Mouse (Mus musculus) CD4-positive, CD25-positive, alpha-beta regulatory T cell, adult 2 months (primary cell): ENCODE data around the gene H2al2b.
"Not testable (repeated sequence)": the region's sequence is repeated elsewhere in the genome, so short reads cannot be mapped to it uniquely, and the experiment has no call there.

Experiments
- DNase-seq: peaks from one replicate; pipeline ENCODE4 v3.0.0-alpha.2; 2012; ENCODE audit warnings: low read depth, low spot score

H2al2b gene

GRCm38 (mm10) chrY:2720574-2720973 lies at the start of gene H2al2b:
TSS of gene H2al2b (minus strand) at chrY:2720674.
- not testable (repeated sequence) for DNase-seq
